ENCODE assay signal across 9 mouse cellular contexts in the genomic region with DNA sequence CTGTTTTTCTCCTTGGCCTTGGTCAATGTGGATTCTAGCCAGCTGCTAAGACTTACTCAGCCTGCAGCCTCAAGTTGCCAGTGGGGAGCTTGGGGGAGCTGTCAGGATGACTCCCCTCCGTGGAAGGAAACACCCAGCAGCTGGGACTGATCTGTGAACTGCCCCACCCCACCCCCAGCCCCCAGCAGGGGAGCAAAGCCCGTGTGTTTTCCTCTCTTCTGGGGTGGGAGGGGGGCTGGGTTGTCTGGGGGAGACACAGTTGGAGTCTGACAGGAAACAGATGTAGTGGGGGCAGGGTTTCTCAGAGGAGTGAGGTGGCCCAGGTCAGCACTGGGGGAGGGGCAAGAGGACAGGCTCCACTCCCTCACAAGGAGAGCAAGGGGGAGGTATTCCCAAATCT. TPM values are rescaled to one million over a fixed set of nuclear protein-coding genes. Genes with fewer than 3 reads are reported as not detected.
DNase-seq lines count a peak whose midpoint lies in the region; ATAC-seq lines count a peak whose summit lies in the region.
"Had no signal": no experiment of that assay in that cellular context is flagged by ENCODE, and none has a peak within 500 bp of the region (broad histone marks: within the 10 kb centered on the region; RNA-seq: fewer than 3 reads in every experiment).

No protein-coding gene starts in this region.

- no peak for DNase-seq in kidney, adult 9 months
- DNase-seq in embryonic facial prominence, embryonic 11.5 days (ENCODE audit: low spot score): peak; percentile 88
- DNase-seq in intestine, embryonic 14.5 days (ENCODE audit: low spot score): no peak
- DNase-seq in mesoderm, embryonic 11.5 days (ENCODE audit: low read depth, low spot score): peak; percentile 75
- no peak for DNase-seq in right cerebral cortex, postnatal 10 days (ENCODE audit: low spot score in 2 of 2)
- no peak for DNase-seq in right cerebral cortex, postnatal 25 days

- 0% methylated on average over 2 of the region's 2 CpGs for WGBS in kidney, embryonic 14.5 days
- 4% methylated on average over 2 of the region's 2 CpGs for WGBS in embryonic facial prominence, embryonic 11.5 days
- 6% methylated on average over 2 of the region's 2 CpGs for WGBS in intestine, embryonic 14.5 days
- WGBS in midbrain, embryonic 13.5 days: 9% methylated on average over 2 of the region's 2 CpGs

- H3K4me1 ChIP-seq in kidney, embryonic 14.5 days (ENCODE audit: control insufficient read depth, insufficient read depth, low read length): peaks cover 33% of the 10 kb centered on the region
- peaks cover 13% of the 10 kb centered on the region for H3K4me1 ChIP-seq in embryonic facial prominence, embryonic 11.5 days (ENCODE audit: control insufficient read depth, insufficient read depth, low read length)
- H3K4me1 ChIP-seq in intestine, embryonic 14.5 days (replicated peaks; ENCODE audit: control insufficient read depth, insufficient read depth, low read length): peaks cover 27% of the 10 kb centered on the region
- H3K4me1 ChIP-seq in midbrain, embryonic 13.5 days (replicated peaks): peaks cover 7% of the 10 kb centered on the region

- H3K27me3 ChIP-seq in kidney, embryonic 14.5 days (ENCODE audit: control insufficient read depth, insufficient read depth, low read length): no peaks in the 10 kb centered on the region
- H3K27me3 ChIP-seq in embryonic facial prominence, embryonic 11.5 days (ENCODE audit: control insufficient read depth, insufficient read depth, low read length): no peaks in the 10 kb centered on the region
- H3K27me3 ChIP-seq in intestine, embryonic 14.5 days (replicated peaks; ENCODE audit: control insufficient read depth, insufficient read depth, low read length): no peaks in the 10 kb centered on the region
- H3K27me3 ChIP-seq in midbrain, embryonic 13.5 days: no peaks in the 10 kb centered on the region
- H3K27me3 ChIP-seq: hindbrain, embryonic 15.5 days had no signal

- H3K9ac ChIP-seq in kidney, embryonic 14.5 days (ENCODE audit: low read depth, low read length): no peak overlapping the region
- H3K9ac ChIP-seq in embryonic facial prominence, embryonic 11.5 days (replicated peaks; ENCODE audit: low read length): no peak overlapping the region; the same call in 1 of the 2 replicates
- no peak overlapping the region for H3K9ac ChIP-seq in intestine, embryonic 14.5 days (ENCODE audit: low read length)
- H3K9ac ChIP-seq in midbrain, embryonic 13.5 days (replicated peaks): no peak overlapping the region
- H3K9ac ChIP-seq: hindbrain, embryonic 15.5 days had no signal

- peak overlapping the region; percentile 83 for H3K27ac ChIP-seq in kidney, embryonic 14.5 days (ENCODE audit: low read depth, low read length)
- H3K27ac ChIP-seq in embryonic facial prominence, embryonic 11.5 days (replicated peaks; ENCODE audit: low read depth, low read length): peak overlapping the region; percentile 56
- peak overlapping the region; percentile 66 for H3K27ac ChIP-seq in intestine, embryonic 14.5 days (ENCODE audit: low read depth)
- H3K27ac ChIP-seq in midbrain, embryonic 13.5 days: no peak overlapping the region
- H3K27ac ChIP-seq: hindbrain, embryonic 15.5 days had no signal

- no peaks in the 10 kb centered on the region for H3K9me3 ChIP-seq in kidney, embryonic 14.5 days (ENCODE audit: control insufficient read depth, low read length)
- H3K9me3 ChIP-seq in embryonic facial prominence, embryonic 11.5 days (replicated peaks; ENCODE audit: control insufficient read depth, low read length): no peaks in the 10 kb centered on the region
- H3K9me3 ChIP-seq in intestine, embryonic 14.5 days (ENCODE audit: control insufficient read depth, low read length): no peaks in the 10 kb centered on the region
- H3K9me3 ChIP-seq in midbrain, embryonic 13.5 days: no peaks in the 10 kb centered on the region
- H3K9me3 ChIP-seq: hindbrain, embryonic 15.5 days had no signal

- peak; percentile 87 for ATAC-seq in kidney, embryonic 14.5 days (ENCODE audit: low FRiP score, low TSS enrichment)
- peak; percentile 54 for ATAC-seq in embryonic facial prominence, embryonic 11.5 days (replicated peaks; ENCODE audit: insufficient number of reproducible peaks, low FRiP score, low TSS enrichment, low read depth)
- peak; percentile 60 for ATAC-seq in intestine, embryonic 14.5 days (replicated peaks; ENCODE audit: low FRiP score, low TSS enrichment, low read depth)
- ATAC-seq in midbrain, embryonic 13.5 days: no peak

- peaks cover 8% of the 10 kb centered on the region; the same call in 1 of the 2 replicates for H3K36me3 ChIP-seq in kidney, embryonic 14.5 days (ENCODE audit: control insufficient read depth, insufficient read depth, low read length)
- H3K36me3 ChIP-seq in embryonic facial prominence, embryonic 11.5 days (replicated peaks; ENCODE audit: control insufficient read depth, insufficient read depth, low read depth, low read length): peaks cover 3% of the 10 kb centered on the region
- peaks cover 34% of the 10 kb centered on the region for H3K36me3 ChIP-seq in intestine, embryonic 14.5 days (ENCODE audit: control insufficient read depth, insufficient read depth, low read length)
- H3K36me3 ChIP-seq in midbrain, embryonic 13.5 days: no peaks in the 10 kb centered on the region
- H3K36me3 ChIP-seq: hindbrain, embryonic 15.5 days had no signal

- H3K4me2 ChIP-seq in kidney, embryonic 14.5 days (replicated peaks; ENCODE audit: low read depth, low read length): no peak overlapping the region
- no peak overlapping the region for H3K4me2 ChIP-seq in embryonic facial prominence, embryonic 11.5 days (ENCODE audit: low read depth, low read length)
- H3K4me2 ChIP-seq in intestine, embryonic 14.5 days (ENCODE audit: low read length): no peak overlapping the region
- no peak overlapping the region for H3K4me2 ChIP-seq in midbrain, embryonic 13.5 days (replicated peaks)
- H3K4me2 ChIP-seq: hindbrain, embryonic 15.5 days had no signal

- no peak overlapping the region for H3K4me3 ChIP-seq in kidney, embryonic 14.5 days (ENCODE audit: low read length)
- no peak overlapping the region for H3K4me3 ChIP-seq in embryonic facial prominence, embryonic 11.5 days (ENCODE audit: low read depth, low read length)
- no peak overlapping the region for H3K4me3 ChIP-seq in intestine, embryonic 14.5 days (ENCODE audit: low read depth, low read length)
- H3K4me3 ChIP-seq in midbrain, embryonic 13.5 days (replicated peaks): no peak overlapping the region
- H3K4me3 ChIP-seq: hindbrain, embryonic 15.5 days had no signal

RNA-seq across cellular contexts. Expression of gene Ppif, which starts 24.5 kb away (rescaled TPM):
- 44.4 and 46.6 TPM in 2 replicates for polyA plus RNA-seq in kidney, embryonic 14.5 days (2014; fragmentation: Nextera tagmentation; extraction: Ambion mirVana)
- polyA plus RNA-seq in embryonic facial prominence, embryonic 11.5 days (2014; fragmentation: Nextera tagmentation; extraction: Ambion mirVana): 40.7 and 43.7 TPM in 2 replicates
- polyA plus RNA-seq in intestine, embryonic 14.5 days (2014; fragmentation: Nextera tagmentation; extraction: Ambion mirVana): 71.2 and 71.4 TPM in 2 replicates
- polyA plus RNA-seq in midbrain, embryonic 13.5 days (2015; fragmentation: Nextera tagmentation; extraction: Ambion mirVana): 25.3 and 25.5 TPM in 2 replicates

RNA-seq across cellular contexts. Expression of gene Zcchc24, which starts 50.4 kb away (rescaled TPM):
- 17.0 and 24.0 TPM in 2 replicates for polyA plus RNA-seq in kidney, embryonic 14.5 days (2014; fragmentation: Nextera tagmentation; extraction: Ambion mirVana)
- polyA plus RNA-seq in embryonic facial prominence, embryonic 11.5 days (2014; fragmentation: Nextera tagmentation; extraction: Ambion mirVana): 23.6 and 24.5 TPM in 2 replicates
- 32.8 and 33.6 TPM in 2 replicates for polyA plus RNA-seq in intestine, embryonic 14.5 days (2014; fragmentation: Nextera tagmentation; extraction: Ambion mirVana)
- 7.3 and 9.3 TPM in 2 replicates for polyA plus RNA-seq in midbrain, embryonic 13.5 days (2015; fragmentation: Nextera tagmentation; extraction: Ambion mirVana)

Comparison
In these comparisons a context has a peak if more than half of its experiments do, and no peak if none do; other contexts are left out.
1. DNase-seq: peak in embryonic facial prominence, embryonic 11.5 days (single experiment) and mesoderm, embryonic 11.5 days (single experiment); none in kidney, adult 9 months (single experiment), intestine, embryonic 14.5 days (single experiment), right cerebral cortex, postnatal 10 days (0 of 2) and right cerebral cortex, postnatal 25 days (single experiment).